Mouse (Mus musculus) layer of hippocampus, adult 11-12 months (tissue): ENCODE measurements around the gene Glod4.
A peak's percentile ranks its signal among the peaks of the same experiment; 100 is the strongest.
"Not testable (repeated sequence)": the region's sequence is repeated elsewhere in the genome, so short reads cannot be mapped to it uniquely, and the experiment has no call there.

ENCODE experiments used
- DNase-seq: peaks from one replicate; pipeline ENCODE4 v3.0.0; 2022; ENCODE audit warnings: low spot score

Glod4 gene

GRCm38 (mm10) chr11:76257386-76257785 is 13.9 kb upstream of the Glod4 start:
- no peak for DNase-seq

DNA sequence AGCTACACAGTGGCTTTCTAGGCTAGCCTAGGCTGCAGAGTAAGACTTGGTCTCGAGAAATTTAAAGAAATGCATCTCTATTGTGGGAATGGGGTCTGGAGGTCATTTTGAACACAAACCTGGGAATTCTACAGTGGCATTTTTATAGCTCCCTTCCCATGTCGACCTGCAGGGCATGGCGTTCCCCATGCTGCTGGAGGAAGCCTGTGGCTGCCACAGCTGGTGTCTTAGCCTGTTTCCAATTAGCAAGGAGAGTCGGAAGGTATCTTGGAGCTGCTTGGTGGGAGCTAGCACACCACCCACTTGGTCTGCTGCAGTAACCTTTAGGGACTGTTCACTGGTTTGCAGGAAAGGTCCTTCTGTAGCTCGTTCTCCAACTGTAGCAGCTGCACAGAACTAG is 12.6 kb upstream of the Glod4 start:
- no peak for DNase-seq

GRCm38 (mm10) chr11:76255431-76256001 is 12.0 kb upstream of the Glod4 start:
- DNase-seq: peak; percentile 51

DNA sequence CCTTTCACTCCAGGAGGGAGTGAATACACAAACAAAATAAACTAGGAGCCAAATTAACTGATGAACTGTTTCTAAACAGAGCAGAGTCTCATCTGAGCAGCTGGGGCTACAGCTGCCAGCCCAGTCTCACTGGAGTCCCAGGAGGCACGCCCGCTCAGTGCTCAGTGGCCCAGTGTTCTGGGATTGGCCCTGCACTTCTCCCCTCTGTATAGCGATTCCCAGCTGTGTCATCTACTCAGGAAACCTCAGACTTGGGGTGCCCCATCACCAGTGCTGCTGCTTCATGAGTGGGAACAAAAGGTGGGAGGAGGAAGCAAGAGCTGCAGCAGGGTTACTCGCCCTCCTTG is 10.4 kb upstream of the Glod4 start:
- DNase-seq: no peak

- peak; percentile 91 for DNase-seq
Measured at GRCm38 (mm10) chr11:76253145-76253917, 9.8 kb upstream of the Glod4 start.

GRCm38 (mm10) chr11:76252036-76252435 is 8.5 kb upstream of the Glod4 start:
- DNase-seq: no peak

DNA sequence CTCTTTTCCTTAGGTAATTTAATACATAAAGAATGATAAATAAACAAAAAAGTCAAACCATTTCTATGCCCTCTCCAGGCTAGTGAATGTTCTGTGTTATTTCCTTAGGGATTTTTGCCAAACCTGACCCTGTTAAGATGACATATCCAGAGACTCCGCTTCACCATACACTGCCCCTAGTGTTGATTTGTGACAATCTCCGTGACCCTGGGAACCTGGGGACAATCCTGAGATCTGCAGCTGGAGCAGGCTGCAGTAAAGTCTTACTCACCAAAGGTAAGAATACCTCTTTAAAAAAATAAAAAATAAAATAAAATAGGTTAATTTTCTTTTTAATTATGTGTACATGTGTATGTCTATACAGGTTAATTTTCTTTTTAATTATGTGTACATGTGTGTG is 3.7 kb upstream of the Glod4 start:
- no peak for DNase-seq

DNA sequence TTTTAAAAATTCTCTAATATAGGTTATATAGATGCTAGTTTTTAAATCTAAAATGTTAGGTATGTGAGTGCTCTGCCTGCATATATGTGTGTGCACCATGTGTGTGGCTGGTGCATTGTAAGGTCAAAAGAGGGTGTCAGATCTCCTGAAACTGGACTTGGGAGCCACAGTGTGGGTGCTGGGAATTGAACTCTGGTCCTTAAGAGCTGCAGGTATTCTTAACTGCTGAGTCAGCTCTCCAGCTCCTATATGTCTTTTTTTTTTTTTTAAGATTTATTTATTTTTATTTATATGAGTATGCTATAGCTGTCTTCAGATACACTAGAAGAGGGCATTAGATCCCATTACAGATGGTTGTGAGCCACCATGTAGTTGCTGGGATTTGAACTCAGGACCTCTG is 2.9 kb upstream of the Glod4 start:
- DNase-seq: no peak

- no peak for DNase-seq
Measured at GRCm38 (mm10) chr11:76243811-76244546, 454 bp upstream of the Glod4 start.

- DNase-seq: no peak
Measured at GRCm38 (mm10) chr11:76239750-76240149, 3.8 kb downstream of the Glod4 start.

- DNase-seq: no peak
Measured at GRCm38 (mm10) chr11:76236136-76236535, 7.4 kb downstream of the Glod4 start.

- DNase-seq: no peak
Measured at GRCm38 (mm10) chr11:76225051-76225450, 18.5 kb downstream of the Glod4 start.

DNA sequence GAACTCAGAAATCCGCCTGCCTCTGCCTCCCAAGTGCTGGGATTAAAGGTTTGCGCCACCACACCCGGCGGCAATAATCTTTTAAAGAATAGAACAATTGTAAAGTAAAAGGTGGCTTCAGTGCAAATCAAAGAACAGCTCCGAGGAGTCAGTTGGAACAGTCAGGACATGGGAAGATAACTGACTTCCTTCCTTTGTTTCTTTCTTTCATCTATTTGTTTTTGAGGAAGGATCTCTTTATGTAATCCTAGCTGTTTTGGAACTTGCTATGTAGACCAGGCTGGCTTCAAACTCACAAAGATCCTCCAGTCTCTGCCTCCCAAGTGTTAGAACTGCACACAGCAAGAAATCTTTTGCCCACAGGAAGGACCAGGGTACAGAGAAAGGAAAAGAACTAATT is 18.9 kb downstream of the Glod4 start:
- no peak for DNase-seq

- peak; percentile 97 for DNase-seq
Measured at GRCm38 (mm10) chr11:76217390-76217800, 26.1 kb downstream of the Glod4 start, which contains the start of the genes Dbil5 and Gemin4. Gene Dbil5, plus strand, starts transcription at chr11:76217608. Gene Gemin4, minus strand, starts transcription at chr11:76217664.

DNA sequence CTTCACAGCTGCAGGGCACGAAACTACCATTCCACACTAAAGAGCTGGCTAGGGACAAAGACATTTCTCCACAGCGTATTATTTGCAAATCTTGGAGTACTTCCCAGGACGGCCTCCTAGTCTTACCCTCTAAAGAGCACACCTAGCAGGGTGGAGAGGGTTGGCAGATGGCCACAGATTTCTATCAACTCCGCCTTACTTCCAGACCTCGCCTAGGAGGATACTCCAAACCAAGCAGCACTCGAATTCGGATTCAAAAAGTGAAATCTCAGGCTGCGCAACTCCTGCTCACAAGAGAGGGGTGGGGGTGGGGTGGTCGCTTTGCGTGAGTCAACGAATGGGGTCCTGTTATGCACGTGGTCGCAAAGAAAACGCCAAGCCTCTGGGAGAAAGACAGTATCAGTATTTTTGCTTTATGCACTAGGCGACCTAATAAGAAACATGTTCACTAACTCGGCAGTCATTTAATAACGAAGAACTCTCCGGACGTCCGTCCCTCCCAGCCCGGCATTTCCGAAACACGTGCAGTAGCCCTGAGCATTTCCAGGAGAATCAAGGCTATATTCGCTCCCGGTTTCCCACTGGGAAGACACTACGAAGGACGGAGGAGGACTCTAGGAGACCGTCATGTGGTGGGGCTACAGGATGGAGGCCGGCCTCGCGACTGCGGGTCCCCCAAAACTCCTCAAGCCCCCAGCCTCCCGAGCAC is 26.7 kb downstream of the Glod4 start:
- DNase-seq: no peak

DNA sequence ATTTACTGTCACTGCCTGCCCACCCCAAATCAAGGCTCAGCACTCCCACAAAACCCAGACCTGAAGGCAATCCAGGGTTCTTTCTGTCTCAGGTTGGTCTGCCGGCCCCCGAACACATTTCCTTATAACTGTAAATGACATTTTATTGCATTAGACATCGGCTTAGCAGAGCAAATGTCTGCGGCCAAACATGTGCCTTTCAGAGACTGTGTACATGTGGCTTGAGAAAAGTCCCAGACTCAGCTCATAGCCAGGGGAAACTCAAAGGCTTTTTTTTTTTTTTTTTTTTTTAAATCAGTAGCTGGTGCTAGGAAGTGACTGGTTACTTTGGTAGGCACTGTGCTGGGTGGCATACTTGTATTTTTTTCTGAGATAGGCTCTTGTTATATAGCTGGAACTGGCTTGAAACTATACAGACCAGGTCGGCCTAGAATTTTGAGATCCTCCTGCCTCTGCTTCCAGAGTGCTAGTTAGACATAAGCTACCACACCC is 27.4 kb downstream of the Glod4 start:
- no peak for DNase-seq

DNA sequence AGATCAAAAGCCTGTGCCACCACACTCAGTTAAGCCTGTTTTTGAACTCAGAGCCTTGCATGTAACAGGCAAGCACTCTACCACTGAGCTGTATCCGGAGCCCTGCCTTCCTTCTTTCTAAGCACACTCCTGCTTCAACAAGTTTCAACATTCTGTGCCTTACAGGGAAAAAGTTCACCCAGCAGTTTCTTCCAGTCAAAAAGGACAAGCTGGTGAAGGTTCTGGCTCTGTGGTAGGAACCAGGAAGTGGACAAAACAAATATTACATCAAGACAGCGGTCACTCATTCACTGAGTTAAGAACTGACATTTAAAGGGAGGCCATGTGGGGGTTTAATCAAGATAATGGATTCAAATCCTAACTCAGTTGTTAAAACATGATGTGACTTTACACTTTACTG is 28.5 kb downstream of the Glod4 start:
- DNase-seq: no peak

GRCm38 (mm10) chr11:76213841-76214240 is 29.7 kb downstream of the Glod4 start:
- no peak for DNase-seq

GRCm38 (mm10) chr11:76211595-76211994 is 31.9 kb downstream of the Glod4 start:
- not testable (repeated sequence) for DNase-seq

- DNase-seq: no peak
Measured at GRCm38 (mm10) chr11:76210228-76210985, 33.1 kb downstream of the Glod4 start.

- DNase-seq: no peak
Measured at GRCm38 (mm10) chr11:76206793-76207192, 36.7 kb downstream of the Glod4 start.
